Mouse (Mus musculus): ENCODE data around the gene Gm21992. TPM values are rescaled to one million over a fixed set of nuclear protein-coding genes. Genes with fewer than 3 reads are reported as not detected.
A peak's percentile ranks its signal among the peaks of the same experiment; 100 is the strongest.
"Not testable (repeated sequence)": the region's sequence is repeated elsewhere in the genome, so short reads cannot be mapped to it uniquely, and the experiment has no call there.

Gm21992 gene
- total RNA-seq, 1 experiment from 2014 or later: 50.1 TPM

DNA sequence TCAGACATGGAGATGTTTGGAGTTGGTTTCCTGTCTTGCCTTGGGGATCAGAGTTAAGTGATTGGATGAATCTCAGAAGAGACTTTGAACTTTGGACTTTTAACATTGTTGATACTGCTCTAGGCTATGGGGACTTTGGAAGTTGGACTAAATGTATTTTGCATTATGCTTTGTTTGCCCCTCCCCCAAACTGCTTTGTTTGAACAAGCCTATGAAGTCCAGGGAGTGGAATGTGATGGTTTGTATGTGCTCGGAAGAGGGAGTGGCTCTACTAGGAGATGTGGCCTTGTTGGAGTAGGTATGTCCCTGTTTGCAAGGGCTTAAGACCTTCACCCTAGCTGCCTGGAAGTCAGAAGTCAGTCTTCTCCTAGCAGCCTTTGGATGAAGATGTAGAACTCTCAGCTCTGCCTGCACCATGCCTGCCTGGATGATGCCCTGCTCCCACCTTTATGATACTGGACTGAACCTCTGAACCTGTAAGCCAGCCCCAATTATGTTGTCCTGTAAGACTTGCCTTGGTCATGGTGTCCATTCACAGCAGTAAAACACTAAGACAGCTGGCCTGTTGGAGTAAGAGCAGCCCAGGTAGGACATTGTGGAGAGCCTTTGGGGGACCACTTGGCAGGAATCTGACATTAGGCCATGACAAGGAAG is 5.9 kb upstream of the Gm21992 start:
- ATAC-seq (replicated peaks; ENCODE audit: low read depth, poor library complexity, severe bottlenecking): no peak

DNA sequence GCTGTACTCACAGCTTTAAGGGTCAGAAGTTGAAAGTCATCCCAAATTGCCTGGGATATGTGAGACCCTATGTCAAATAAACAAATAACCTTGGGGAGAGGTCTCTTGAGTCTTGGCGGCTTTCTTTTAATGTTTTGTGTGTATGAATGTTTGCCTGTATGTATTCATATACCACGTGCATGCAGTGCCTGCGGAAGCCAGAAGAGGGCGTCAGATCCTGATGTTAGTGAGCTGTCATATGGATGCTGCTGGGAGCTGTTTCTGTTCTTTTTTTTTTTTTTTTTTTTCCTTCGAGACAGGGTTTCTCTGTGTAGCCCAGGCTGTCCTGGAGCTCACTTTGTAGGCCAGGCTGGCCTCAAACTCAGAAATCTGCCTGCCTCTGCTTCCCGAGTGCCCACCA is 1.6 kb upstream of the Gm21992 start:
- ATAC-seq (replicated peaks; ENCODE audit: low read depth, poor library complexity, severe bottlenecking): no peak

DNA sequence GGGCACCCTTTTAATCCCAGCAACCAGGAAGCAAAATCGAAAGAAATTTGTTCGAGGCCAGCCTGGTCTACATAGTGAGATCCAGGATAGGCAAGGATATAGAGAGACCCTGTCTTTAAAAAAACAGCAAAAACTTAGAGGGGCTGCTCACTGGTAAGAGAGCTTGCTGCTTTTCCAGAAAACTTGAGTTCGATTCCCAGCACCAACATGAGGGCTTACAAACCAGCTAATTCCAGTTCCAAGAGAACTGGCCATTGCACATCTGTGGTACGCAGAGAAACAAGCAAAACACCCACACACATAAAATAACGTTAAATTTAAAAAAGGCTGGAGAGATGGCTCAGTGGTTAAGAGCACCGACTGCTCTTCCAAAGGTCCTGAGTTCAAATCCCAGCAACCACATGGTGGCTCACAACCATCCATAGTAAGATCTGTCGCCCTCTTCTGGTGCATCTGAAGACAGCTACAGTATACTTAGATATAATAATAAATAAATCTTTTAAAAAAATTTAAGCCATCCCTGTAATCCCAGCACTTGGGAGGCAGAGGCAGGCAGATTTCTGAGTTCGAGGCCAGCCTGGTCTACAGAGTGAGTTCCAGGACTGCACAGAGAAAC is 1.0 kb upstream of the Gm21992 start:
- not testable (repeated sequence) for ATAC-seq (replicated peaks; ENCODE audit: low read depth, poor library complexity, severe bottlenecking)

DNA sequence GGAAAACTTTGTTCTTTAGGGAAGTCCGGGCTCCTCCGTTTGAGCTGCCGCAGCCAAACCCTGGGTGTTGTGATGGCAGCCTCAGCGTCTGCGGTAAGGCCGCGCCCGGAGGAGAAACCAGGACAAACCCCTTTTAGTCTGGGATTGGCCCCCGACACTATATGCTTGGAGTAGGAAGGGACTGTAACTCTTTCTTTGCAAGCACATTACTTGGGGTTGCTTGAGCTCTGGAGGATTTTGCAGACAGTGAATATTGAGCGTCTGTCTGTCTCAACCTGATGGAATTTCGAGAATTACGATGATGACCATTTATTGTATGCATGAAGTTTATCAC is 464 bp upstream of the Gm21992 start:
- ATAC-seq (replicated peaks; ENCODE audit: low read depth, poor library complexity, severe bottlenecking): no peak

DNA sequence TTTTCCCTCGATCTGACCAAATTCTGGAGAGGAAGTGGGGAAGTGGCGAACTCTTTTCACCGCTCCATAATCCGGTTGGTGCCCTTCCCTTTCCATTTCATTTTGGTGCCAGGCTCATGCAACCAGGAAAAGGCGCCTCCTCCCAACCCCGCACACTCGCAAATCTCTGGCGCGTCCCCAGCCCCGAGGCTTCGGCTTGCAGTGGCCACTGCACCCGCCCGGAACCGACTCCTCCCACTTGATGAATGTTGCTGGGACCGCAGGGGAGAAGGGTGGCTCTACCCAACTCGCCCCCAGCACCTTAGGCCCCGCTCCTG is 708 bp downstream of the Gm21992 start:
- no peak for ATAC-seq (replicated peaks; ENCODE audit: low read depth, poor library complexity, severe bottlenecking)

DNA sequence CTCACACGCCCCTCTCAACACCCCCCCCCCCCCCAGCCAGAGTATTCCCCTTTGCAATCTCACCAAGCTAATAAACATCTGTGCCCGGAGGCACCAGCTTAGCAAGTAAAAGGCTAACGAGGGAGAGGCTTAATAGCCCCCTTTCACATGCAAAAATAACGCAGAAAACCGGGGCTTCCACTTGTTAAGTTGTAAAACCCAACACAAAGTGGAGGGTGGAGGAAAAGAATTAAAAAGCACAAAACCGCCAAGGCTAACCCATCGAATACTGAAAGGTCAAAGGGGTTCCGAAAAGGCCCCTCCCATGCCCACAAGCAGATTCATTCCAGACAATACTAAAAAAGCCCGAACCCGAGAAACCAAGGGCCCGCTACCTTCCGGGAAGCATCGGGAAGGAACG is 1.1 kb downstream of the Gm21992 start:
- no peak for ATAC-seq (replicated peaks; ENCODE audit: low read depth, poor library complexity, severe bottlenecking)

DNA sequence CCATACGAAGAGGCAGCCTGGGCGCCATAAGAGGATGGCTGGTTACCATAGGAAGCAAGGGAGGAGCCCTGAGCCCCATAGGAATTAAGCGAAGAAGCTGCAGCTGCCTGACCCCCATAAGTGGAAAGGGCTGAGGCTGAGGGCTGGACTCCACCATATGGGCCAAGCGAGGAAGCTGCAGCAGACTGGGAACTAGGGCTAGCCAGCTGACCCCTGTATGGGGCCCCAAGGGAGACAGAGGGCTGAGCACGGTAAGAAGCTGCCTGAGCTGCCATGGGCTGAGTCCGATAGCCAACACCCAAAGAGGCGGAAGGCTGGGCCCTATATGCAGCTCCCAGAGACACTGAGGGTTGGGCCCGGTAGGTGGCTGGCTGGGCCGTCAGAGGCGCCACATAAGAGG is 8.1 kb downstream of the Gm21992 start:
- ATAC-seq (replicated peaks; ENCODE audit: low read depth, poor library complexity, severe bottlenecking): no peak

DNA sequence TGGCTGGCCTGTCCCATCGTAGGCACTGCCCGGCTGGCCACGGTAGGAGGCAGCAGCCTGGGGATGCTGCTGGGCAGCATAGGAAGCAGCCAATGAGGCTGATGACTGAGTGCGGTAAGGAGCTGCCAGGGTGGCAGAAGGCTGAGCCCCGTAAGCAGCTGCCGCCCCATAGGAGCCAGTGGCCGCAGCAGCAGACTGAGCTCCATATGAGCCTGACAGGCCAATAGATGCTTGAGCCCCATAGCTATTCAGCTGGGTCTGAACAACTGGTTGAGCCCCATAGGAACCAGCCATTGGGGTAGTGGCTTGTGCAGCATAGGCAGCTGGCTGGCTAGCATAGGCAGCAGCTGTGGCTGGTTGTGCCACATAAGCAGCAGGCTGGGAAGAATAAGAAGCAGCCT is 8.7 kb downstream of the Gm21992 start:
- ATAC-seq (replicated peaks; ENCODE audit: low read depth, poor library complexity, severe bottlenecking): no peak

DNA sequence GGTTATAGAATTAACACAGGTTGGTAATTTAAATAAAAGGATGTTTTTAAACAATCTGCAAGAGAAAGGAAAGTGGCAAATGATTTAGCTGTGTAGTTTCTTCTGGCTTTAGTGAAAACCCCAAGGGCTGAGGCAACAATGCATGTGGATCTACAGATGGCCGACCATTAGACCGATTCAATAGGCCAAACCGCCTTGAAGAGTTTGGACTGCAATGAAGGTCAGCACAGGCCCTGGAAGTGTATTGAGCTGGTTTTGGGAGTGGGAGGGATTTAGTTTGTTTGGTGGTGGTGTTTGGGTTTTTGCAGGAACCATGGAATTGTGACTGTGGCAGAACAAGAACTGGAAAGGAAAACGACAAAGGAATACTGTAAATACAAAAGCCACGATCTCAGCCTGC is 12.3 kb downstream of the Gm21992 start:
- ATAC-seq (replicated peaks; ENCODE audit: low read depth, poor library complexity, severe bottlenecking): no peak

DNA sequence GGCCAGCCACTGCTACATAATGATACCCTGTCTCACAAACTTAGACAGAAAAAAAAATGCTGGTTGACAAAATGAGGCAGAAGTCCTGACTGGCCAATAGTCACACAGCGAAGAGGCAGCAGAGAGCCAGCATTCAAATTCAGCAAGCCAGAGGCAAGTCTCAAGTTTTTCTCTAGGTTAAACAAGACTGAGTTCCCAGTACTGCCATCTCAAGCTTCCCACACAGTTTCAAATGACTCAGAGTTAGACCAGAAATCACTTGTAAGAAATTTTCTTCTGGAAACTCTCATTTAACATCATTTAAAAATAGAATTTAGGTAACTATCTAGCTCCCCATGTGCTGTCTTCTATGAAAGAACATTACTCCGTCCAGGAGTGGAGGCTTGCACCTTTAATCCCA is 13.6 kb downstream of the Gm21992 start:
- no peak for ATAC-seq (replicated peaks; ENCODE audit: low read depth, poor library complexity, severe bottlenecking)

DNA sequence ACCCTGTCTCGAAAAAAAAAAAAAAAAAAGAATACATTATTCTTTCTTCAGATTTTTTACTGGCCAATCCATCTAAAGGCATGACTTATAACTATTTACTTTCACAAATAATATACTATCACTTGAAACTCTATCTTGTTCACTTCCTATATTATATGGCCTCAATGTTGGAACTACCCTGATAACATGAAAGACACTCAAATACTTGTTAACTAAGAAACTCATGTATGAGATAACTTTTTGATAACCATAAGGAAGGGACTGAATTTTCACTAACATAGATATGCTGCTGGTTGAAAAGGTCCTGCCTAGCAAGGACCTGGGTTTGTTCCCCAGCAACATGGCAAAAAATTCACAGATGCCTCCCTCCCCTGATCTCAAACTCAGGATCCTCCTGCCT is 15.5 kb downstream of the Gm21992 start:
- no peak for ATAC-seq (replicated peaks; ENCODE audit: low read depth, poor library complexity, severe bottlenecking)

DNA sequence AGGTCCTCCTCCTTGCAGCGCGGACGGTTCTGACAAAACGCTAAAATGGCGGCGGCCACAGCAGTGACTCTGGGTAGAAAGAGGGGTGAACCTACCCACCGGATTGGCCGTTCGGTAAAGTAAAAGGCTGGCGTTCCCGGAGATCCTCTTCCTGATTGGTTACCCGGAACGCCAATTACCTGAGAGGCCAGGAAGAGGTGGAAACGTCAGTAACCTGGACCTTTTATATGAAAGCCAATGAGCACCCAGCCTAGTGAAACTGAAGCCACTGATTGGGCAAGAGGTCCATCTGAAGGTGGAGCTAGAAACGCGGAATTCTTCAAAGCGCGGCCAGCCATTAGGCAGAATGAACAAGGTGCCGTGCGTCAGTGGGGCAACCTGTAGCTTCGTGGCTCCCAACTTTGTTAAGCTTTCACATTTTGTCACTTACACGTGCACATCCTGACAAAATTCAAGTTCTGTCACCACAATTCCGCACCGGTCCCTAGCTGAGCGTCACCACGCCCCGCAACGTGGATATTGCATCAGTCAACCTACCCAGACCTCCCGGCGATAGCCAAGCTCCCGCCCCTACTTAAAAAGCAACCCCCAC is 17.5 kb downstream of the Gm21992 start, which contains the start of gene Rbm4:
Gene Rbm4, minus strand, starts transcription at position 71 of the 592 bp plus-strand sequence.
- peak; percentile 98 for ATAC-seq (replicated peaks; ENCODE audit: low read depth, poor library complexity, severe bottlenecking)

DNA sequence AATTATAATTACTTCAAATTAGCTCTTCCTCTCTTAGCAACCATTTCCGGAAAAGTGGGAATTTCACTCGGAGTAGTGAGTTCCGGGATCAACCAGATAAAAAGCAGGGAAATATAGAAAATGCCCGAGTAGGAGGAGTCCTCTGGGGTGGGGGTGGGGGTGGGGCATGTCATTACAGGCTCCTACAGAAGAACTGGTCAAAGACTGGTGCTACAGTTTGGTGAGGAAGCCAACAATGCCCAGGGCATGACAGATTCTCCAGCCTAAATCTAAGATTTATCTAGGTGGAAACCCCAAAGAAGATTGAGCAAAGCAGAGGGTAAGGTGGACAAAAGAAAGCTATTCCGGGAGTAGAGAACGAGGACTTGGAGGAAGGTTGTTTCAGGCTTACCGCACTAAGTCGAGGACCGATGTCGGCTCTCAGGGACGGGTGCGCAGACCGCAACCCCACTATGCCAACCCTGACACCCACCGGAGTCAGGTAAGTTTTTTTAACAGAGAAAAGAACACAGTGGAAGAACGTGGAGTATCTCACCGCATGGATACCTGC is 18.1 kb downstream of the Gm21992 start:
- peak; percentile 14; the same call in 1 of the 2 replicates for ATAC-seq (replicated peaks; ENCODE audit: low read depth, poor library complexity, severe bottlenecking)

DNA sequence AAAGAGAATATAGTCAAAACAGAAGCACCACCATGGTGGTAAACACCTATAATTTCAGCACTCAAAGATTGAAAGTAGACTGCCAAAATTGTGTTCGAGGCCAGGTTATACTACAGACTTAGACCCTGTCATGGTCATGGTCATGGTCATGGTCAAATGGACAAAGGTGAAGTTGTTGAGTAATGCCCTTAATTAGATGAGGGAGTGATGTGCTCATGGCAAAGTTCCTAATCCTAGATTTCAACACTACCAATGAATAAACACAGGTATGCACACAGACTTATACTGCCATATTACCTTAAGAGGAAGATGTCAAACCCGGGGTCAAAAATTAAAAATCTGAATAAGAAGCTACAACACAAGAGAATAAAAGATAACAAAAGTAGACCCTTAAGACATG is 25.1 kb downstream of the Gm21992 start:
- ATAC-seq (replicated peaks; ENCODE audit: low read depth, poor library complexity, severe bottlenecking): no peak

DNA sequence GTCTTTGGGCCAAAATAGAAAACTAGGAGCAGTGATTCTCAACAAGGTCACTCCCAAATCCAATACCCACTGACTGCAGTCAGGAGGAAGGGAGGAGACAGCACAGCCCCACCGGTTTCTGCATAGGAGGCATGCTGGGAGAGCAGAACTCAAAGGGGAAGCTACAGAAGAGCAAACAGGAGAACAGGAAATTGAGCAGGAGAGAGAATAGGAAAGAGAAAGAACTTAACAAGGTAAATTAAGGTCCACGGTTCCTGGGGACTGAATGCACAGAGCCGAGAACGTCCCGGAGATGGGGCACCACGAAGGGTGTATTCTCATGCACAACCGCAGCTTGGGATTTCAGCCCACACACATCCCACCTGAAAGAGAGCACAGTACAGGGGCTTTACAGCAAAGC is 26.2 kb downstream of the Gm21992 start:
- ATAC-seq (replicated peaks; ENCODE audit: low read depth, poor library complexity, severe bottlenecking): no peak

DNA sequence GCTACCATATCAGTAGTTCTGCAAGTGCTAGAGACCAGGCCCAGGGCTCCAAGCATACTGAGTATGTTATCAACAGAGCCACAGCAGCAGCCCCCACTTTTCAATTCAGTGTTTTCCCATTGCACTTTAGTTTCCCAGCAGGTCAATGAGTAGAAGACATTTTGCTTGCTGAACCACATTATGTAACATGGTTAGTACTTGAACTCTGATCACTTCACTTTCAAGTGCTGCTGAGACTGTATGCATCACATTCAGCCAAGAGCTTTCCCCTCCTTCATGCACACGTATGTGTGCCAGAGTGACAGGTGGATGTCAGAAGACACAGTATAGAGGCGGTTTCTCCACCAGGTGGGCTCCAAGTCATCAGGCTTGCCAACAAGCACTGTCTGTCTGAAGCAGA is 28.5 kb downstream of the Gm21992 start:
- no peak for ATAC-seq (replicated peaks; ENCODE audit: low read depth, poor library complexity, severe bottlenecking)

DNA sequence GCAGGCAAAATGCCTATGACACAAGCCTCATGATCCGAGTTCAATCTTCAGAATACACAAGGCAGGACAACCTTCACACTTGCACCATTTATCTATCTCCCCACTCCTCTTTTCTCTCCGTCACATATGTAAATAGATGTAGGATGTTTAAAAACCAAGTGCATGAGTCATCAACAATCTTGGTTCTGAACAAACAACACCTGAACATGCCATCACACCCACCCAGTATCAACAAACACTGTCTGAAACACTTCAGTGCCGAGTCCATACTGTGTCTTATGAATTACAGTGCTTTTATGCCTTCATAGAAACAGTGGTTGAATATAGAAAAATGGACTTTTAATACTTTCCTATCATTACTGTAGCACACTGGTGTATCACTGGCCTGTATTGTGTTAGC is 38.6 kb downstream of the Gm21992 start:
- no peak for ATAC-seq (replicated peaks; ENCODE audit: low read depth, poor library complexity, severe bottlenecking)

DNA sequence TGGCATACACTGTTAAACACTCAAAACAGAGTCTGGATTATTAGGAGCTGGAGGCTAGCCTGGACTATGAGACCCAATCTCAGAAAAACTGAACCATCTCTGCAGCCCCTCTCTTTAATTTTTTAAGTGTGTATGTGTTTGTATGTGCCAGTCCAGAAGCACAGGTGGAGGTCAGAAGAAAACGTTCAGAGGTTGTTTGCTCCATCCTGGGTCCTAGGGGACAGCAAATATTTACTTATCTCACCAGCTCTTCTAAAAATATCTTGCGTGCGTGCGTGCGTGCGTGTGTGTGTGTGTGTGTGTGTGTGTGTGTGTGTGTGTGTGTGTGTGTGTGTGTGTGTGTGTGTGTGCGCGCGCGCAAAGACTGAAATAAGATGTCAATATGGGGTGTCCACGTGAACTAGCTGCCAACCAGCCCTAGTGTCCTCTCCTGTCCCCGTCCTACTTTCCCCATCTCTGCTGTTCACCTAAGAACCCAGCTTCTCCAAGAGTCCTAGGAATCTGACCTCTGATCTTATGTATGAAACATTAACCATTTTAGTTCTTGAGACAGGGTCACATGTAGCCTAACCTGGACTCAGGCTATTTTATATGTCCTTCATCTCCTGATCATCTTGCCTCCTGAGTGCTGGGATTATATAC is 43.8 kb downstream of the Gm21992 start:
- ATAC-seq (replicated peaks; ENCODE audit: low read depth, poor library complexity, severe bottlenecking): no peak

DNA sequence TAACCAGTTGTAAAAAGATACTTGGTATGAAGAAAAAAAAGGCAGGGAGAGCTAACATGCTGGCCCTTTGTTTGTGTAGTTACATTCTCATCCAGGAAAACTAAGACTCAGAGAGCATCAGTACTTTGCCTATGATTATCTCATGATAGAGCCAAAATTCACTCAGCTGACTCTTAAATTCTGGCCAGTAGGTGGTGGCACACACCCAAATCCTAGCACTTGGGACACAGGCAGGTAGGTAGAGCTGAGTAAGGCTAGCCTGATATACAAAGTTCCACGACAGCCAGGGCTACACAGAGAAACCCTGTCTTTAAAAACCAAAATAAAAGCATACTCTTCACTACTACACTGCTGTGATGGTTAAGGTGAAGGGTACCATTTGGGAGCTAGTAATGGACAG is 48.5 kb downstream of the Gm21992 start:
- ATAC-seq (replicated peaks; ENCODE audit: low read depth, poor library complexity, severe bottlenecking): no peak

DNA sequence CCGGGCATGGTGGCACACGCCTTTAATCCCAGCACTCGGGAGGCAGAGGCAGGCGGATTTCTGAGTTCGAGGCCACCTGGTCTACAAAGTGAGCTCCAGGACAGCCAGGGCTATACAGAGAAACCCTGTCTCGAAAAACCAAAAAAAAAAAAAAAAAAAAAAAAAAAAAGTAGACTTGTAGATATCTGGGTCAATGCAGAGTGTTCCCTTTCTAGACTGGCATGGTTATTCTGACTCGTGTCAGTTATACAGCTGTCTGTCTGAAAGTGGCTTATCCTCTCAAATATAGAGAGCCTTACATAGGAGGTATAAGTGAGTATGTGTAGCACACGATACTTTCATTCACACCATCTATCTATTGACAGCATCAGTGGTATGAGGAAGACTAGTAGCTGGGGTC is 50.9 kb downstream of the Gm21992 start:
- ATAC-seq (replicated peaks; ENCODE audit: low read depth, poor library complexity, severe bottlenecking): not testable (repeated sequence)

DNA sequence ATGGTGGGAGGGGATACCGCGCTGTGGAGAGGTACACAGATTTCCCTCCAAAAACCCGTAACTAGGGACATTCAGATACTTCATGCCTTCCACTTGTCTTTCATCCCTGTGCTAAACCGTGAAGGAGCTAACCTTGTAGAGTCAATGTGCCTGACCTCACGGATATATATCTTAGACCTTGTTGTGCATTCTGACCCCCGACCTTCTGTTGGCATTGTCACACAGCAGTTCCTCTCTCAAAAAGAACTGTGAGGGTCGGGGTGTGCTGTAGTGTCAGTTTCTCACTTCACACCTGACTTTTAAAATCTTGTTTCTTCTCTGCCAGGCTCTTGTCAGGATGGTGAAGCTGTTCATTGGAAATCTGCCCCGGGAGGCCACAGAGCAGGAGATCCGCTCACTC is 54.5 kb downstream of the Gm21992 start:
- no peak for ATAC-seq (replicated peaks; ENCODE audit: low read depth, poor library complexity, severe bottlenecking)

Measured in common myeloid progenitor, adult 5-6 weeks (primary cell).